Mouse (Mus musculus) C2C12 (cell line): Measurements from ENCODE around the gene Nsf.

Experiments
- CEBPB ChIP-seq: IDR thresholded peaks from one replicate; pipeline ENCODE4 v1.6.1; 2011; ENCODE audit warnings: low read depth, mild to moderate bottlenecking, control low read depth, moderate library complexity
- CTCF ChIP-seq: IDR thresholded peaks from one replicate; pipeline ENCODE4 v1.5.1; 2011; ENCODE audit not compliant: control insufficient read depth, insufficient read depth, insufficient read length
- FOSL1 ChIP-seq: IDR thresholded peaks from one replicate; pipeline ENCODE4 v1.8.0; 2011; ENCODE audit warnings: mild to moderate bottlenecking, low read length; ENCODE audit not compliant: poor library complexity, insufficient read depth, severe bottlenecking
- MYOD1 ChIP-seq: IDR thresholded peaks from one replicate; pipeline ENCODE4 v1.6.1; 2011; ENCODE audit warnings: low read depth; ENCODE audit not compliant: control insufficient read depth, insufficient read length
- USF1 ChIP-seq: IDR thresholded peaks from one replicate; pipeline ENCODE4 v1.6.1; 2011; ENCODE audit warnings: low read depth, mild to moderate bottlenecking, control low read depth, moderate library complexity

DNA sequence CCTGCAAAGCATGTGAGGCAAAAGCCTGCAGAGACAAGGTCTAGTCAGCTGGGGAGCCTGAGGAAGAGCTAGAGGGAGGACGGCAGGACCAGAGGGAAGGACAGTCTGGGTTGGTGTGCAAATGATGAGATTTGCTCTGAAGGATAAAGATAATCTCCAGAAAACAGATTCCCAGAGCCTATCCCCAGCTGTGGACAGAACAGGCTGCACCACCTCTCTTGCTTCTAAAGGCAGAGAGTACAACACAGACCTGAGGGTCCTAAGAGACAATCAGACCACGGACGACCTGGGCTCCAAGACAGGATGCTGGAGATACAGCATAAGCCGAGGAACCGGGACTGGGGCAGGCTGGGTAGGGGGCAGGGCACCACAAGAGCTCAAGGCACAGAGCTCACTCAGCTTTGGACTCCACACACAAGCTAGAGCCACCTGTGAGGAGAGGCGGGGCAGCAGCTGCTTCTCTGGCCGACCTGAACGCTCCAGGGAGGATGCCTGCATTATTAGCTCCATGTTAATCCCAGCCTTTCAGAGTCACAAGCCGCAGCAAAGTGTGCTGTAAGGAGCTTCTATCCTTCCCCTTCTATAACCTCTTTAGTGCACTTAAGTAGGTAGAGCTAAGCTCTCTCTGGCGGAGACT, 100.5 kb downstream of the Nsf start:
- TF ChIP-seq MYOD1 (no peak), FOSL1 (no peak), CEBPB (no peak), CTCF (no peak), USF1 (no peak)
